Mouse (Mus musculus): ENCODE measurements around the gene Zfp354a. TPM values are rescaled to one million over a fixed set of nuclear protein-coding genes. Genes with fewer than 3 reads are reported as not detected.
"Not testable (repeated sequence)": the region's sequence is repeated elsewhere in the genome, so short reads cannot be mapped to it uniquely, and the experiment has no call there.

The Zfp354a gene
- total and polyA plus RNA-seq, 3 experiments: not detected

DNA sequence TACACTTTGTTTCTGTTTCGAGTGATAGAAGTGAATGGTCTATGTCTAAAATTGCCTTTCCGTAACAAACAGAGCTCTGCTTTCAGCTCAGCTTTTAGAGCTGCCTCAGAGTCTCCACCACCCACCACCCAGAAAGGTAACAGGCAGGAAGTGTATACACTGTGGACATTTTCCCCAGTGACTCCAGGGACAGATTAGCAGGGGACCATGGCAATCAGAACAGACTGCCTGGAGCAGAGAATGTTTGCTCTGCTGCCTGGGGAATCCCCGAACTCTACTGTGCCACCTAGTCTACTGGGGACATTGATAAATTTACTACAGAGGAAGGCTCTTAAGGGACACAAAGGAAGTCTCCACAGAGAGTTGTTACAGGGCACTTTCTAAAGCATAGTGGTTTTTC is 14.3 kb upstream of the Zfp354a start:
- DNase-seq (ENCODE audit: low read depth, low spot score); H3K79me2 ChIP-seq (ENCODE audit: control insufficient read depth, insufficient read depth, low read length, poor library complexity); H3K4me3 ChIP-seq (ENCODE audit: control insufficient read depth in 1 of 2, insufficient read depth in 1 of 2, low read depth in 2 of 2, low read length in 2 of 2); H3K27ac ChIP-seq (ENCODE audit: control insufficient read depth, low read depth, low read length); H3K36me3 ChIP-seq (ENCODE audit: control insufficient read depth in 1 of 2, insufficient read depth in 2 of 2, low read length in 2 of 2); H3K9ac ChIP-seq (ENCODE audit: control insufficient read depth, low read depth, low read length, poor library complexity, severe bottlenecking); H3K27me3 ChIP-seq (ENCODE audit: control insufficient read depth in 1 of 2, insufficient read depth in 2 of 2, low read length in 2 of 2); H3K4me1 ChIP-seq (ENCODE audit: control insufficient read depth in 1 of 2, insufficient read depth in 2 of 2, low read length in 2 of 2); H3K9me3 ChIP-seq (replicated peaks; ENCODE audit: insufficient read depth, low read length): not testable (repeated sequence)

GRCm38 (mm10) chr11:51047809-51048208 is 11.2 kb upstream of the Zfp354a start, which contains the start of gene Olfr1375:
Olfr1375 (plus strand) TSS chr11:51048109.
- not testable (repeated sequence) for DNase-seq (ENCODE audit: low read depth, low spot score); H3K9ac ChIP-seq (ENCODE audit: control insufficient read depth, low read depth, low read length, poor library complexity, severe bottlenecking); H3K4me3 ChIP-seq (ENCODE audit: control insufficient read depth in 1 of 2, insufficient read depth in 1 of 2, low read depth in 2 of 2, low read length in 2 of 2); H3K36me3 ChIP-seq (ENCODE audit: control insufficient read depth in 1 of 2, insufficient read depth in 2 of 2, low read length in 2 of 2); H3K27me3 ChIP-seq (ENCODE audit: control insufficient read depth in 1 of 2, insufficient read depth in 2 of 2, low read length in 2 of 2); H3K4me1 ChIP-seq (ENCODE audit: control insufficient read depth in 1 of 2, insufficient read depth in 2 of 2, low read length in 2 of 2); H3K27ac ChIP-seq (ENCODE audit: control insufficient read depth, low read depth, low read length); H3K79me2 ChIP-seq (ENCODE audit: control insufficient read depth, insufficient read depth, low read length, poor library complexity); H3K9me3 ChIP-seq (replicated peaks; ENCODE audit: insufficient read depth, low read length)

- Histone ChIP-seq H3K4me1 (ENCODE audit: control insufficient read depth in 1 of 2, insufficient read depth in 2 of 2, low read length in 2 of 2) (no peaks in the 10 kb centered on the region), H3K9ac (ENCODE audit: control insufficient read depth, low read depth, low read length, poor library complexity, severe bottlenecking) (no peak overlapping the region), H3K4me3 (ENCODE audit: control insufficient read depth in 1 of 2, insufficient read depth in 1 of 2, low read depth in 2 of 2, low read length in 2 of 2) (no peak overlapping the region), H3K27ac (ENCODE audit: control insufficient read depth, low read depth, low read length) (no peak overlapping the region), H3K36me3 (ENCODE audit: control insufficient read depth in 1 of 2, insufficient read depth in 2 of 2, low read length in 2 of 2) (no peaks in the 10 kb centered on the region), H3K9me3 (replicated peaks; ENCODE audit: insufficient read depth, low read length) (no peaks in the 10 kb centered on the region; the same call in 1 of the 2 replicates), H3K79me2 (ENCODE audit: control insufficient read depth, insufficient read depth, low read length, poor library complexity) (no peaks in the 10 kb centered on the region), H3K27me3 (ENCODE audit: control insufficient read depth in 1 of 2, insufficient read depth in 2 of 2, low read length in 2 of 2) (no peaks in the 10 kb centered on the region)
- TF ChIP-seq MAFK (IDR thresholded peaks at IDR 0.05; ENCODE audit: borderline replicate concordance, low read depth, low read length): no peak
- no peak for TF ChIP-seq EP300 (IDR thresholded peaks at IDR 0.05; ENCODE audit: low read depth in 1 of 2, low read length in 2 of 2)
- no peak for TF ChIP-seq HCFC1 (IDR thresholded peaks at IDR 0.05; ENCODE audit: low read depth, low read length)
- TF ChIP-seq NELFE (IDR thresholded peaks at IDR 0.05; ENCODE audit: low read depth, low read length): no peak
- TF ChIP-seq ZMIZ1 (IDR thresholded peaks at IDR 0.05; ENCODE audit: low read depth, low read length): no peak
- TF ChIP-seq TCF12 (IDR thresholded peaks at IDR 0.05; ENCODE audit: low read depth, low read length): no peak
- TF ChIP-seq ZKSCAN1 (IDR thresholded peaks at IDR 0.05; ENCODE audit: low read depth, low read length): no peak
- no peak for TF ChIP-seq POLR2A (IDR thresholded peaks at IDR 0.05; ENCODE audit: control insufficient read depth in 1 of 2, insufficient read depth in 1 of 2, low read depth in 1 of 2, low read length in 2 of 2, poor library complexity in 1 of 2)
- TF ChIP-seq MYB (IDR thresholded peaks at IDR 0.05; ENCODE audit: low read depth, low read length): no peak
- no peak for TF ChIP-seq MXI1 (IDR thresholded peaks at IDR 0.05; ENCODE audit: low read depth, low read length)
- no peak for DNase-seq (ENCODE audit: low read depth, low spot score)
These were observed 7.4 kb upstream of the Zfp354a start for GRCm38 (mm10) chr11:51051678-51052077.

DNA sequence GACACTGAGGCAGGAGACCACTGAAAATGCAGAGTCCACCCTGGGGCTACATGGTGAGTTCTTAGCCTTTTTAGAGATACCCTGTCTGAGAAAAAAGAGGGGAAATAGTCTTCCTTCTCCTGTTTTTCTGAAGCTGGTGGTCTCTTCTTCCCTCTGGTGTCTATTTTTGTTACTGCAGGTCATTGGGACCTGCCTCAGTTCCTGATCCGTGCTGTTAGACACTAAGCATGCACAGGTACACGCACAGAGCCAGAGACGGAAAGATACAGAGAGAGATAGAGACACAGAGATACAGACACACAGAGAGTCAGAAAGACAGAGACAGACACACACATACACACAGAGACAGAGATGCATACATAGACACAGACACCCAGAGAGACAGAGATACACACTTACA is 5.8 kb upstream of the Zfp354a start:
- no peaks in the 10 kb centered on the region; the same call in 1 of the 2 replicates for H3K9me3 ChIP-seq (replicated peaks; ENCODE audit: insufficient read depth, low read length)
- TF ChIP-seq GATA1 (IDR thresholded peaks at IDR 0.05; ENCODE audit: low read depth, low read length) (no peak), CHD1 (IDR thresholded peaks at IDR 0.05; ENCODE audit: low read depth, low read length) (no peak), TCF12 (IDR thresholded peaks at IDR 0.05; ENCODE audit: low read depth, low read length) (no peak), E2F4 (IDR thresholded peaks at IDR 0.05; ENCODE audit: borderline replicate concordance, low read depth, low read length) (no peak), ETS1 (IDR thresholded peaks at IDR 0.05; ENCODE audit: low read depth, low read length) (no peak), RAD21 (IDR thresholded peaks at IDR 0.05; ENCODE audit: low read depth, low read length) (no peak), JUND (IDR thresholded peaks at IDR 0.05; ENCODE audit: low read depth, low read length) (no peak)
- H3K9ac ChIP-seq (ENCODE audit: control insufficient read depth, low read depth, low read length, poor library complexity, severe bottlenecking): no peak overlapping the region
- no peak overlapping the region for H3K4me3 ChIP-seq (ENCODE audit: control insufficient read depth in 1 of 2, insufficient read depth in 1 of 2, low read depth in 2 of 2, low read length in 2 of 2)
- H3K36me3 ChIP-seq (ENCODE audit: control insufficient read depth in 1 of 2, insufficient read depth in 2 of 2, low read length in 2 of 2): no peaks in the 10 kb centered on the region
- H3K4me1 ChIP-seq (ENCODE audit: control insufficient read depth in 1 of 2, insufficient read depth in 2 of 2, low read length in 2 of 2): no peaks in the 10 kb centered on the region
- H3K27me3 ChIP-seq (ENCODE audit: control insufficient read depth in 1 of 2, insufficient read depth in 2 of 2, low read length in 2 of 2): no peaks in the 10 kb centered on the region
- no peaks in the 10 kb centered on the region for H3K79me2 ChIP-seq (ENCODE audit: control insufficient read depth, insufficient read depth, low read length, poor library complexity)
- DNase-seq (ENCODE audit: low read depth, low spot score): no peak
- no peak overlapping the region for H3K27ac ChIP-seq (ENCODE audit: control insufficient read depth, low read depth, low read length)
